Mouse (Mus musculus) common myeloid progenitor, adult 5-6 weeks (primary cell): ENCODE results near the gene Sertad4. TPM values are rescaled to one million over a fixed set of nuclear protein-coding genes. Genes with fewer than 3 reads are reported as not detected.
A peak's percentile ranks its signal among the peaks of the same experiment; 100 is the strongest.

Experiments
- ATAC-seq: replicated peaks from 2 replicates; pipeline ENCODE4 v1.8.0; 2016; ENCODE audit warnings: low read depth, mild to moderate bottlenecking, moderate TSS enrichment, inconsistent platforms; ENCODE audit not compliant: poor library complexity, severe bottlenecking
- total RNA-seq: library from RNA; stranded (forward); fragments of 200-1000, 187-1606 nt; gene quantifications from 2 replicates; pipeline ENCODE4 v1.2.3, GENCODE M21; 2017

The Sertad4 gene
- total RNA-seq, 1 experiment from 2014 or later: not detected

DNA sequence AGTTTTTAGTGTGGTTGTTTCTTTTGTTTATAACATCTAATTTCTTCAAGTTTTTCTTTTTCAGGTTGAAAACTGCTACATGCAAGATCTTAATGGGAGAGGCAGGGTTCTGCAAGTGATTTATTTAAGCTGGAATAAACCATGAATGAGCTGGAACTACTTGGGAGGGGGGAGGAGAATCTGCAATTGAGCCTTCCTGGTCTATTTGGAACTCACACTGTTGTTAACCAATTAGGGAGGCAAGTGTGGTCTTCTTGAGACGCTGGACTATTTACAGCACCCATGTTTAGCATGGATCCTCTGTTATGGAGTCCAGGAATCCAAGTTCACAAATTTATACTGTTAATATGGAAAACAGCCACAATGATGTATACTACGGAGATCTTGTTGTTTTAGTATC is 2.1 kb downstream of the Sertad4 start:
- ATAC-seq: no peak

DNA sequence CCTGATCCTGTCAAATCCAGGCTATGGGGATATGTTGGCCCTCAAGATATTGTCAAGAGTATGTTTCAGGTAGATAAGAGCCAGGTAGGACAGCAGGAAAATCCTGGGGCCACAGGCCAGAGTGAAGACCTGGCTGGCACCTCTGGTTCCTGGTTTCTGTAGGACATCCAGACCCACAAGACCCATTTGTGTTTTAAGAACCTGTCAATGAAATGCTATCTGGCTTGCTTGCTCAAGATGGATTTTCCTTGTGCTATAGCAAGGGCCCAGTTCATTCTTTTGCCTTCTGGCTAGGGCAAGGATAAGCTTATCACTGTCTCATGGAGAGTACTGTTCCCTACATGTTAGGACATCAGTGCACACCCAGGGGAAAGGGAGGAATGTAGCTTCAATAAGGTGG is 3.5 kb downstream of the Sertad4 start:
- ATAC-seq: no peak

DNA sequence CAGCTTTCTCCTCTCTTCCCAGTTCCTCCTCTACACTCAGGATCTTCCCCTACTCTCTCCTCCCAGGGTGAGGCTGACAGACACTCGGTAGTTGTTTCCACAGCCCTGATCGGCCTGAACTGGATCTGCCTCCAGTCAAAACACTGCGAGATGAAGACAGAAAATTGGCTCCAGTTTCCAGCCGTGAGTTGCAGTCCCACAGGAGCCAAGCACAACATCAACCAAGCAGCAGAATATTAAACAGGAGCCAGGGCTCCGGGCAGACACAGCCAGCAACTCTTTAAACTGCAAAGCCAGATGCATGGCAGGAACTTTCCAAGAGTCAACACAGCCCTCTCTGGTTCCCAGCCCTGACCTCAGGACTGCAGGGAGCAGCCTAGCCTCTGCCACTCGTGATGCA is 3.9 kb downstream of the Sertad4 start:
- ATAC-seq: no peak

DNA sequence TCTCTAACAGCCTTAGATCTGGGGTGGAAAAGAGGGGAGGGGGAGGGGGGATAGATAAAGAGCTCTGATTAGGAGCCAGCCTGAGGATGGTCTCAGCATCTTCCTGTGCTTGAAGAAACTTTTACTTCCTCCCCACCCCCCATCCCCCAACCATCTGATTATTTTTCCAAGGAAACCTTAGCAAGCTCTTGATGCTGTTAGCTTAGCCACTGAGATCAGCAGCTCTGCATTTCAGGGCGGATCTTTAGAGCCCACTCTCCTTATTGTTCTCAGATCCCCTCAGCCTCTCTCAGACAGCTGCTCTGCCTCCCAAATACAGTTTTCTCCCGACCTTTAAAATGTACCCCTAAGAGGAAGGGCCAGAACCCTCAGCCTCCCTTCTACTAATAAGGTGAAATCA is 4.4 kb downstream of the Sertad4 start:
- ATAC-seq: no peak

DNA sequence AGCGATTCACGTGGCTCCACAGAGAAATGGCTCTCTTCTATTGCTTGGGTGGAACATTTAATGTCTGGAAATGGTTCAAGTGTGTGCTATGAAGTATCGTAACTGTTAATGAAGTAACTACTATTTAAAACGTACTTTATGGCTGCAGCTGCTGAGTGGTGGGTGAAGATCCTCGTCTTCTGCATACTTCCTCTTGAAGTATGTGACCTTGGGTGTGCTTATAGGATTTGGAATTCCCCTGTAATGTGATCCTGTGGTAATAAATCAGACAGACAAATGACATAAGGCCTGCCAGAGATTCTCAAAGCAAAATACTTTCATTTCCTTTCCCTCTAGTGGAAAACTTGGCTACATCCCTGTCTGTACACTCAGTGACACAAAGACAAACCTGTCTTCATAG is 5.9 kb downstream of the Sertad4 start:
- no peak for ATAC-seq

DNA sequence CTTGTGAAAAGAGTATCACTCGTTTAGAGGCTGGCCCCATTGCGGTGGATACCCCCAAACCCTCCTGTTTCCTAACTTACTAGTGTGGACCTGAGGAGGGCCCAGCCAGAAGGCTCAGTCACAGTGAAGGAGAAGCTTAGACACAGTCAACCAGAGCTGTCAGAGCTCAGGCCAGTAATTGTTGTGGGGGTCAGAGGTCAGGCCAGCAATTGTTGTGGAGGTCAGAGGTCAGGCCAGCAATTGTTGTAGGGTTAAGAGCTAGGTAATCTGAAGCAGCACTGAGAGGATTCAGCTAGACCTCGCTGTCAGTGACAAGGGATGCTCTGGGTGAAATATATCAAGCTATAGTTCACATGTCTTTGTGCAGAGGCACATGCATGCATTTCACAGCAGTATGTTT is 8.3 kb downstream of the Sertad4 start:
- no peak for ATAC-seq

DNA sequence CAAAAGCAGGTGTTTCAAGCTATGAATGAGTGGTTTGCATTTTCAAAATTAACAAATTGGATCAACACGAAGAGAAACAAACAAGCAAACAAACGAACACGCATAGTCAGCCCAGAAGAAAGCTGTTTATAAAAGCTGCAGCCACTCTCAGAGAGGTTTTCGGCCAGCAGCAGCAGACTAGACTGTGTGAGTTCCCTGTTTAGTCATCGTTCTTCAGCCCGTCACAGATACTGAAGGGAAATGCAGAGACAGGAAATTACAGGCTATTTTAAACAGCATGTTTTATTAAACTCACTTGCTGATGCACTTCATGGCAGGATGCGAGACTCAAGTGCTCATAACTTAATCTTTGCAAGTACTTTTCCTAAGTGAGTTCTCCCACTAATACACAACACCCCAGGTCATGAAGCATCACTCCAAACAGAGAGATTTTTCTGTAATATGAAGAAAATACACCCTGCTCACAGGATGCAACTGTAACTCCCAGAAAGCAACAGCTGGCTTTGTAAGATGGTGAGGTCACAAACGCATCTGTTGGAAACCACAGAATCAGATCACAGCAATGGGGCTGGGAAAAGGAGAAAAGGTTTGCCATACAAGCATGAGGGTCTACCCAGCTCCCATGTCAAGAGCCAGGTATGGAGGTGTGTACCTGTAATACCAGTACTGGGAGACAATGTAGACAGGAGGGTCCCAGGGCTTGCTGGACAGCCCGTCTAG is 14.3 kb downstream of the Sertad4 start:
- ATAC-seq: peak; percentile 56

DNA sequence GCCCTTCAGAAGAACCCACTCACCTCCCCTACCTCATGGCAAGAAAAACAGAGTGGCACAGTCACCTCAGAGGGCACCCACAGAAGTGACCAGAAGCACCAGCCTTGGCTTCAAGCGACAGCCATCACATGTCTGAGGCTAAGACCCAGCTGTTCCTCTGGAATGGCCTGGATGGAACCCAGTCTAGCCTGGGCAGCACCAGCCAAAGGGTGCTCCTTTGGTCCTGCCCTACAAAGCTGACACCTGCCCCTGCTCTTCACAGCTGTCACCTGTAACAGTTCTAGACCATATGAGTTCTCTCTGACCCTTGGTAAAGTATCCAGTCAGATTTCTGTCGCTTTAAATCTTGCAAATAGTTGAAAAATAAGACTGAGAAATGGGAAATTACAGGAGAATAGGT is 14.9 kb downstream of the Sertad4 start:
- no peak for ATAC-seq

DNA sequence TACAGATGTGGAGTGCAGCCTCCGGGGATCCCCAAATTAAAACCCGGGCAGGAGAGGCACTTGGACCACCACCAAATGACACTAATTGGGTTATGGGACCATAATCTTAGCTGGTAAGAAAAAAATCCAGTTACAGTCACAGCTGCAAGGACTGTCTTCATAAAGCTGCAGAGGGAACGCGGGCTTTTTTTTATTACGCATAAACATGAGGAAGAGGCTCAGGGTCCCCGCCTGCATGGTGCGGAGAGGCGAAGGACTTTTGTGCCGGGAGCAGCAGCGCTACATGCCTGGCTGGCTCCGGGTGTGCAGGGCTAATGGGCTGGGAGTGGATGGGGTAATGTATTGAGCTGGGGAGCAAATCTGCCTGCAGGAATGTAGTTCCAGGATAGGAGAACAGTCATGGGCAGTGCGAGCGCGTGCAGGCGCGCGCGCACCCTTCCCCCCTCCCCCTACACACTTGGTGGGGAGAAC is 20.3 kb downstream of the Sertad4 start:
- ATAC-seq: no peak

DNA sequence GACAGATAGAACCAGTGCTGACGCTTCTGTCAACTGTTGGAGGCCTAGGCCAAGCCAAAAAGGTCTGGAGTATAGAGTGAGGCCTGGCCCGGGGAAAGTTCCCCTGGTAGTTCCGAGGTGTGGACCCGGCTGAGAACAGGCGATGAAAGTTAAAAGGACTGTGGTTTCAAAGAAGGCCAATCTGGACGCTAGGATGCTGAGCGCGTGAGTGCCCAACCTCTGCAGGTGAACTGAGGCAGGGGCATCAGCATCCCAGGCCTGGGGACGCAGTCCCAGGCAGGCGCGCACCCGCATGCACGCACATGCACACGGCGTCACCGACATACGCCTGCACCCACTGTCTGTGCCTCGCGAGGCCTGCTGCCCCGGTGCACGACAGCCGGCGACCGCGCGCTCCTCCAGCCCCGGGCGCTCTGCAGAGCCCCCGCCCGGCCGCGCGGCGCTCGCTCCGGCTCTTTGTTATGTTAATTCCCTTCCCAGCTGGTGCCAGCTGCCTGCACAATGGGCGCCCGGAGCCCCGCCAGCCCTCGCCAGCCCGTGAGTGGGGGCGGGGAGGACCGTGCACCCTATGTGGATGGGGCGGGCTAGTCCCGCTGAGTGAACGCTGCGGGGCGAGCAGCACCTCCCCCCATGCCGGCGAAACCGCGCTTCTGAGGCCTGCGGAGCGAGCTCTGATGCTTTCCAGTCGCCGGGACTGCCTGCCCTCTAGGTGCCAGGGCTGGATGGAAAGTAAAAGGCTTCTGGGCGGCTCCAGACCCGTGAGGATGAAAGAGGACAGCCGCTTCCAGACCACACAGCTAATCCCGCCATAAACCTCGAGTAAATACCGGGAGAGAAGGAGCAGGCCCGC is 21.0 kb downstream of the Sertad4 start:
- peak; percentile 43 for ATAC-seq

DNA sequence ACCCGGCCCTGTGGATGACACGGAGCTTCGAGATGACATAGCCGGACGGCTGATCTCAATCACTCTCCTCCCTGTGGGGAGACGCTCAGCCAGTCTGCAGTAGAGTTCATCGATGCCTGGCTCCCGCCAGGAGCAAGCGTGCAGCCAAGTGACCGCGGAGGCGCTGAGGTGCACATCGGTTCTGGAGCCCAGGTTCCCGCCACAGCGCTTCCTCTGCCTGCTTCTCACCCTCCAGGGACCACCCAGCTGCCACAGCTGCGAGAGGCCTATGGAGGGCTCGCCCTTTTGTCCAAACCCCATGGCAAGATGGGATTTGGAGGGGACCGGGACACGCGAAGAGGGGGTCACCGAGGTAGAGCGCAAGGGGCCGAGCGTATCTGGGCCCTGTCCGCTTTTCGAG is 22.0 kb downstream of the Sertad4 start:
- ATAC-seq: peak; percentile 36

DNA sequence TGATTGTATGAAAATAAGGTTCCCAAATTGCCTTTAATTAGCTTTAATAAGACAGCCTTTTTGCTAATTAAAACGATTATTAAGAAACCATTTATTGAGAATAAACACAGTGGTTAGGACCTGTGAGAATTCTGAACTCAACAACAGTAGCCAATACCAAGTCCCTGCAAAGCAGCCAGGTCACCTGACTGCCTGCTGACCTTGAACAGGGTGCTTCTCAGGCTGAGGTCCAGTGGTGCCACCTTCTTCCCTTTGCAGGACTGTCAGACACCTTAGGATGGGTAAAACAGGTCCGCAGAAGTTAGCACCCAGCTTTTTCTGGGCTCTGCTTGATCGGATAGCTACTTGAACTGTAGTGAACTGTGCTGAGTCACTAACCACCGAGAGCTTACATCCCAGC is 22.5 kb downstream of the Sertad4 start:
- peak; percentile 53 for ATAC-seq

DNA sequence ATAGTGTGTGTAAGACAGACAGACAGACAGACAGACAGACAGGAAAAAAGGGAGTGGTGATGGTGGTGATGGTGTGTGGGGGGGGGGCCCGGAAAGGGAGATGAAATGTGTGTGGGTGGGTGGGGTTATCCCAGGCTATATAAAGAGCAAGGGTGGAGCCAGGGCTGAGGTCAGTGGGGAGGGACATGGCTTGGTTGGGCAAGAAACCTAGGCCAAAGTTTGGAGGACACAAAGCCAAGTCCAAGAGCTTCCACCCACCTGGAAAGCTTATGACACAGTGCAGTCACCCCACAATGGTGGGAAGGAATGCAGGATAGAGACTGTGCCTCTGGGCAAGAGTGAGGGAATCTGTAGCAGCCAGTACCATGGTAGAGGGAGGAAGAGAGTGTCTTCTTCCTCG is 23.2 kb downstream of the Sertad4 start:
- ATAC-seq: no peak

DNA sequence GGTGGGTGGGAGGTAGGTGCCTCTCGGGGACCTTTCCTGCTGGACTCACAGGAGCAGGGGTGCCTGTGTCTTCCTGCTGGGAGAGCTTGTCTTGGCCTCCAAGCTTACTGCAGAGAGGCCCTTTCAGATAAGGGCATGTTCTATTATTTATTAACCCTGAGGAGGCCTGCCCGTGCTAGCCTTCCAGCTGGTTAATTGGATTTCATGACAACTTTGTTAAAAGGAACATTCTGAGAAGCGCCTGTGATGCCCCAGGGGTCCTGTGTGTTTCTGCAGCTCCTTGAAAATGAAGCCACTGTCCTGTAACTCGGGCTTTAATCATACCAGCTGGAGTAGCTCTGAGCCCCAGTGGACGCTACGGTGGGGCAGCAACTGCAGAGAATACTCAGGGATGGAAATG is 25.1 kb downstream of the Sertad4 start:
- no peak for ATAC-seq

DNA sequence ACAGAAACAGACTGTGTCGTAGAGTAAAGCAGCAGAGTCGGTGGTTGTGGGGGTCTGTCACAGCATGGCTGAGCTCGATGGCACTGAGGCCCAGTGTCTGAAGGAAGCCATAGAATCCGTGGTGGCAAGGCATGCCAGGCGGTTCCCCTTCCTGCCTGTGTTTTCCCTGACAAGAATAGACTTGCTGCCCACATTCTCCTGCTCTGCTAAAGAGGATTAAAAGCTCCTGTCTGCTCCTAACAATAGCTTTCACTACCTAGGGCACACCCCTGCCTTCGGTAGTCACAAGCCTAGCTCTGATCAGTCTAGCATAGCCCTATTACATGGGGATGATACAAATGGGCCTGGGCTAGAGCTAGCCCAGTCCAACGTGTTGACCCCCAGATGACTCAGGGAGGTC is 26.6 kb downstream of the Sertad4 start:
- ATAC-seq: no peak

DNA sequence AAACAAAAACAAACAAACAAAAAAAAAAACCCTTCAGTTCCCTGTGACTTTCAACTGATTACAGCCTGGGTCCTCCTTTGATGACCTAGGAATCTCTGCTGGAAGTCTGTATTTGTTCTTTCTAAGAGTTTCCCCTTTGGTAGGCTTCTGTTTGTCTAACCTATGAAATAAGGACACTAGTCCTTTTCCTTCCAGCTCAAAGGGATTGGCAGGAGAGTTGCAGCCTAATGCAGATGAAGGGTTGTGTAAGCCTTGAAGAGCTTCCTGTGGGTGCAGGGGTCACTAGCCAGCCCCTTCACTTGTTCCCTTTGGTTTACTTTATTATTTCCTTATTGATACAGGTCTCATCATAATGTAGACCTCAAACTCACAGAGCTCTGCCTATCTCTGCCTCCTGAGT is 27.6 kb downstream of the Sertad4 start:
- no peak for ATAC-seq

DNA sequence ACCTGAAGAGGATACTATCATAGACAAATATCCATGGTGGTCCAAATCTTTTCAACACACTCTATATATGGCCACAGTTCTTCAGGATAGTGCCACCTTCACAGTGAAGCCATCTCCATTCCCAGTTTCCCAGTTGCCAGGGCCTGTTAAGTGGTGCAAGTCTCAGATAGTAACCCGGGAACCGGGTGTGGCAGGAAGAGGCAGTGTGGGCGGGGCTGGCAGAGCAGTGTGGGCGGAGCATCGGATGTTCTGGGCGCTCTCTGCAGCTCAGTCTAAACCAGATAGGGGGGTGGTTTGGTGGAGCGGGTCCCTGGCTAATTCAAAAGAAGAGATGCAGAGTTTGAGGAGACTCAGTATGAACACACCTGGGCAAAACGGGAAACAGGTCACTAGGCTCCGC is 29.8 kb downstream of the Sertad4 start:
- ATAC-seq: peak; percentile 93

DNA sequence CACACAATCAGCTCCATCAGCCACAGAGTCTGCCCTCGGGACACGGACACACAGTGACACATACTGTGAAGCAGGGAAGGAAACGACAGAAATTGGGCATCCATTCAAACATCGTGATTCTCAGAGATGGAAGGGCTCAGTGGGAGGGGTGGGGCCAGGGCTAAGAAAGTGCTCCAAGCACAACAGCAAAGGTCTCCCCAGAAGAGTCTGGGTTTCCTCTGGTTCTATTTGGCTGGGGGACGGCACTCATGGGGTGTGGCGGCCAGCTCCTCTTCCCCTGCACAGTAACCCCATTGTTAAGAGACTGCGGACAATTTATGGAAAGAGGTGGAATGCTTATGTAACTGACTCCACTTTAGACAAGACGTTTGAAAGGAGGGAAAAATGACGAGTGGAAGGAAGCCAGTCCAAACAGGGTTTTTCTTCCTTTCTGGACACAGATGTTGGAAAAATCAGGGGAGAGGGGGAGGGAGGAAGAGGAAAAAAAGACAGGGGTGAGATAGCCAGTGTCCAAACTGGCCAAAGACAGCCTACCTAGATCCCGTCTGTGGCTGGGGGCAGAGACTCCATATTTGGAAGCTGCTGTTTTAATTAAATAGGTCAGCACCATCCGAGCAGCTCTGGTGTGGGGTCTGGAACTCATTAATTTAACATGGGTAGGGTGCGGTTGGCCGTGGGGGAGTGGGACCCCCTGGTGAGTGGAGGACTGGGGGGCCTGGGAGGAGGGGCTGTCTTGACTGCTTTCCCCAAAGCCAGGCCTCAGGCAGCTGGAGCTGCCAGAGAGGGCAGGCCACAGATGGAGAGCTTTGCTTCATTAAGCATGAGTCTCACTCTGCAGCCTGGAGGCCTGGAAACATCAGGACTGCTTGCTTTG is 32.7 kb downstream of the Sertad4 start:
- no peak for ATAC-seq

DNA sequence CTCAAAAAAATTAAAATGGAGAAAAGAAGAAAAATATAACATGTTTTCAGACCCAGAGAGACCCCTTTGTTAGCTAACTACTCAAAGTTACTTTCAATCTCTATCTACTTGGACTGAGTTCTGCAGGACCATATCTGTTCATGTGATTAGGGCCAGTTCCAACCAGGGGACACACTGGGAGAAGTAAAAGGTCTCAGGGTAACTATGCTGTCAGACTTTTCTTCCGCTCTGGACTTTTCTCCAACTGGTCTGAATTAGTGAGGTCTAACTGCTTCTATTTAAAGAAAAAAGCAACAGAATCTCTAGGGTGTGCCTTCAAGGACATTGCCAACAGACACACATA is 33.3 kb downstream of the Sertad4 start:
- ATAC-seq: no peak

DNA sequence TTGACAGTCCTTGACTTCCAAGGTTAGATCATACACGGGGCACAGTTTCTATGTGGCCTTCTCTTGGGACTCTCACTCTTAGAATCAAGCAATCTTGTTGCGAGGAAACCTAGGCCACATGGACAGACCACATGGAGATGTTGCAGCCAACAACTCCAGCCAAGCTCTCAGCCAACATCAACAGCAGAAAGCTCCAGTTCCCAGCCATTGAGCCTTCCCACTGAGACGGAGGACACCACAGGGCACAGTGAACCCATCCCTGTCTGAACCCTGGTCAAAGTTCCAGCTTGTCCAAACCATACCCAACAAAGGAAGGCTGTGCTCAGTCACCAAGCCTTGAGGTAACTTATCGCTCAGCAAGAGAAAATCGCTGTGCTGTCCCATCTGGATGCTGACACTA is 37.2 kb downstream of the Sertad4 start:
- ATAC-seq: no peak

DNA sequence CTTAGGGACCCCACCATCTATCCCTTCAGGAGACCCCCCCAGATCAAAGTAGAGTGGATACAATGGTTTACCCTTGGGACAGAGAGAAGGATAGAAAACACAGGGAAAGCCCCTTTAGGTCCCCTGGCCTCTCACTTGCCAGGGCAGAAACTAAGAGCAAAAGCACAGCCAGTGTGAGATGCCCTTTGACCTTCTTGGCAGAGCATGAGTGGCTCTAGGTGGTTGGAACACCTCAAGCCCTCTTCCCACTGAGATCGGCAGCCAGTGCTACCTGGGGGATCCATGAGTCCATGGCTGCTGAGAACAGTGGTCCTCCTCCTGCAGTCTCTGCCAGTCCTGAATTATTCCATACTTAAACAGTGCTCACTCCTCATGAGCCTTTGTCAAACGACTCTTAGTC is 39.8 kb downstream of the Sertad4 start:
- ATAC-seq: no peak
